Mouse (Mus musculus) ES-E14 (cell line): ENCODE results near the gene Bche. TPM values are rescaled to one million over a fixed set of nuclear protein-coding genes. Genes with fewer than 3 reads are reported as not detected.

Experiments
- DNase-seq: peaks from one replicate; pipeline ENCODE4 v3.0.0-alpha.2; 2013; ENCODE audit warnings: low read depth, low spot score
- H3K27ac ChIP-seq: 2 replicates; pipeline ENCODE4 v1.5.1; 2012; ENCODE audit warnings: low read depth, mild to moderate bottlenecking, low read length, moderate library complexity, mixed read lengths; ENCODE audit not compliant: poor library complexity, insufficient read depth, severe bottlenecking
- H3K36me3 ChIP-seq: 2 replicates; pipeline ENCODE4 v1.6.1; 2012; ENCODE audit warnings: mild to moderate bottlenecking, low read length, moderate library complexity, mixed read lengths; ENCODE audit not compliant: control insufficient read depth, poor library complexity, insufficient read depth, severe bottlenecking
- H3K4me1 ChIP-seq, 2 experiments: fragments of 150-350 bp in 1 of 2; sonication (generic) in 1 of 2; 2 replicates each; pipeline ENCODE4 v1.6.1; 2012; ENCODE audit warnings: low read length in 2 of 2, mild to moderate bottlenecking in 1 of 2, mixed read lengths in 1 of 2; ENCODE audit not compliant: control insufficient read depth in 2 of 2, insufficient read depth in 2 of 2, poor library complexity in 1 of 2
- H3K4me3 ChIP-seq, 2 experiments: fragments of 150-350 bp in 1 of 2; sonication (generic) in 1 of 2; 2 replicates each; pipeline ENCODE4 v1.5.1; 2012; ENCODE audit warnings: low read length in 2 of 2, low read depth in 1 of 2, mild to moderate bottlenecking in 1 of 2, mixed read lengths in 1 of 2; ENCODE audit not compliant: insufficient read depth in 1 of 2, poor library complexity in 1 of 2, severe bottlenecking in 1 of 2
- H3K9ac ChIP-seq: 2 replicates; pipeline ENCODE4 v1.6.1; 2012; ENCODE audit warnings: low read depth, mild to moderate bottlenecking, low read length, mixed read lengths; ENCODE audit not compliant: poor library complexity, insufficient read depth, severe bottlenecking
- H3K9me3 ChIP-seq: fragments of 150-350 bp; sonication (generic); 2 replicates; pipeline ENCODE4 v1.6.1; 2012; ENCODE audit warnings: low read depth, mild to moderate bottlenecking, low read length; ENCODE audit not compliant: control insufficient read depth, insufficient read depth
- CHD2 ChIP-seq: IDR thresholded peaks from 2 replicates; pipeline ENCODE4 v1.6.1; 2014; ENCODE audit warnings: mild to moderate bottlenecking, low read depth, low read length, inconsistent platforms
- HCFC1 ChIP-seq: IDR thresholded peaks from 2 replicates; pipeline ENCODE4 v1.6.1; 2012; ENCODE audit warnings: low read length, inconsistent platforms, borderline replicate concordance; ENCODE audit not compliant: insufficient read depth
- MAFK ChIP-seq: IDR thresholded peaks from 2 replicates; pipeline ENCODE4 v1.6.1; 2014; ENCODE audit warnings: mild to moderate bottlenecking, low read depth, low read length, inconsistent platforms; ENCODE audit not compliant: insufficient read depth
- ZC3H11A ChIP-seq: IDR thresholded peaks from 2 replicates; pipeline ENCODE4 v1.6.1; 2012; ENCODE audit warnings: low read depth, mild to moderate bottlenecking, inconsistent platforms, low read length, borderline replicate concordance
- ZNF384 ChIP-seq: IDR thresholded peaks from 2 replicates; pipeline ENCODE4 v1.6.1; 2012; ENCODE audit warnings: low read depth, low read length, inconsistent platforms
- in situ Hi-C, 2 experiments: fragments of 600-800 bp; cut with MboI; formaldehyde crosslinking; loops; one replicate each; pipeline ENCODE4 v1.15.1; 2025; ENCODE audit warnings: low sequenced_read_pairs in 2 of 2, inconsistent platforms in 1 of 2; ENCODE audit not compliant: unreplicated experiment in 2 of 2
- total RNA-seq: library from RNA; depleted of rRNA; stranded (reverse); fragments of 300-350 nt; gene quantifications from 2 replicates; pipeline ENCODE4 v1.2.3, GENCODE M21; 2012

The Bche gene
- total RNA-seq, 1 experiment: 6.6 TPM

GRCm38 (mm10) chr3:73667245-73668131 is 40.7 kb downstream of the Bche start:
- H3K36me3 ChIP-seq: no peaks in the 10 kb centered on the region
- no peaks in the 10 kb centered on the region for H3K4me1 ChIP-seq
- TF ChIP-seq ZC3H11A: no peak
- no peak for TF ChIP-seq CHD2
- no peak for TF ChIP-seq HCFC1
- no peak for TF ChIP-seq ZNF384
- H3K9ac ChIP-seq: no peak overlapping the region
- DNase-seq: no peak
- no peak overlapping the region for H3K4me3 ChIP-seq
- H3K27ac ChIP-seq: no peak overlapping the region
- no peaks in the 10 kb centered on the region for H3K9me3 ChIP-seq
- in situ Hi-C loops: no loop called here

- no peaks in the 10 kb centered on the region for H3K9me3 ChIP-seq
- H3K9ac ChIP-seq: no peak overlapping the region
- no peak overlapping the region for H3K27ac ChIP-seq
- no peaks in the 10 kb centered on the region for H3K36me3 ChIP-seq
- no peak for DNase-seq
- no peak overlapping the region for H3K4me3 ChIP-seq
- in situ Hi-C loops: no loop called here
- no peaks in the 10 kb centered on the region for H3K4me1 ChIP-seq
- no peak for TF ChIP-seq ZNF384
- TF ChIP-seq HCFC1: no peak
- no peak for TF ChIP-seq CHD2
- no peak for TF ChIP-seq MAFK
- no peak for TF ChIP-seq ZC3H11A
Measured at GRCm38 (mm10) chr3:73650281-73650680, 57.9 kb downstream of the Bche start.

GRCm38 (mm10) chr3:73647064-73647463 is 61.2 kb downstream of the Bche start:
- Histone ChIP-seq H3K27ac (no peak overlapping the region), H3K9me3 (no peaks in the 10 kb centered on the region), H3K4me1 (no peaks in the 10 kb centered on the region), H3K9ac (no peak overlapping the region), H3K36me3 (no peaks in the 10 kb centered on the region), H3K4me3 (no peak overlapping the region)
- DNase-seq: no peak
- TF ChIP-seq HCFC1 (no peak), MAFK (no peak), ZNF384 (no peak), CHD2 (no peak), ZC3H11A (no peak)
- in situ Hi-C loops: no loop called here

- H3K4me1 ChIP-seq: no peaks in the 10 kb centered on the region
- no peak overlapping the region for H3K27ac ChIP-seq
- H3K36me3 ChIP-seq: no peaks in the 10 kb centered on the region
- H3K9me3 ChIP-seq: no peaks in the 10 kb centered on the region
- no peak overlapping the region for H3K4me3 ChIP-seq
- DNase-seq: no peak
- in situ Hi-C loops: no loop called here
- TF ChIP-seq ZC3H11A (no peak), HCFC1 (no peak), MAFK (no peak), CHD2 (no peak), ZNF384 (no peak)
- no peak overlapping the region for H3K9ac ChIP-seq
Measured at GRCm38 (mm10) chr3:73611421-73611820, 96.8 kb downstream of the Bche start.
